Mouse (Mus musculus): ENCODE measurements around the gene Lrrc4c.

Lrrc4c gene

GRCm38 (mm10) chr2:96317387-96318299 lies at the start of gene Lrrc4c:
Lrrc4c (plus strand) TSS chr2:96318169.
- DNase-seq (ENCODE audit: low spot score): no peak

GRCm38 (mm10) chr2:96275061-96275460 lies 42.9 kb upstream of the Lrrc4c start:
- DNase-seq (ENCODE audit: low spot score): no peak

- DNase-seq (ENCODE audit: low spot score): no peak
Observed at GRCm38 (mm10) chr2:96282926-96283325, 35.0 kb upstream of the Lrrc4c start.

- DNase-seq (ENCODE audit: low spot score): no peak
Observed at GRCm38 (mm10) chr2:96287512-96287911, 30.5 kb upstream of the Lrrc4c start.

- no peak for DNase-seq (ENCODE audit: low spot score)
Observed at GRCm38 (mm10) chr2:96290541-96290940, 27.4 kb upstream of the Lrrc4c start.

- DNase-seq (ENCODE audit: low spot score): no peak
Observed at GRCm38 (mm10) chr2:96315034-96315433, 2.9 kb upstream of the Lrrc4c start.

GRCm38 (mm10) chr2:96316531-96316930 lies 1.4 kb upstream of the Lrrc4c start:
- DNase-seq (ENCODE audit: low spot score): no peak

GRCm38 (mm10) chr2:96318556-96318955 lies 587 bp downstream of the Lrrc4c start:
- no peak for DNase-seq (ENCODE audit: low spot score)

- DNase-seq (ENCODE audit: low spot score): no peak
Observed at GRCm38 (mm10) chr2:96319201-96319600, 1.2 kb downstream of the Lrrc4c start.

GRCm38 (mm10) chr2:96319649-96320048 lies 1.7 kb downstream of the Lrrc4c start:
- no peak for DNase-seq (ENCODE audit: low spot score)

GRCm38 (mm10) chr2:96334652-96335051 lies 16.7 kb downstream of the Lrrc4c start:
- DNase-seq (ENCODE audit: low spot score): no peak

GRCm38 (mm10) chr2:96337354-96337753 lies 19.4 kb downstream of the Lrrc4c start:
- no peak for DNase-seq (ENCODE audit: low spot score)

- DNase-seq (ENCODE audit: low spot score): no peak
Observed at GRCm38 (mm10) chr2:96401186-96401811, 83.3 kb downstream of the Lrrc4c start.

- no peak for DNase-seq (ENCODE audit: low spot score)
Observed at GRCm38 (mm10) chr2:96402514-96402913, 84.5 kb downstream of the Lrrc4c start.

- DNase-seq (ENCODE audit: low spot score): no peak
Observed at GRCm38 (mm10) chr2:96406856-96407255, 88.9 kb downstream of the Lrrc4c start.

GRCm38 (mm10) chr2:96411182-96411581 lies 93.2 kb downstream of the Lrrc4c start:
- no peak for DNase-seq (ENCODE audit: low spot score)

- DNase-seq (ENCODE audit: low spot score): no peak
Observed at GRCm38 (mm10) chr2:96461566-96461965, 143.6 kb downstream of the Lrrc4c start.

- no peak for DNase-seq (ENCODE audit: low spot score)
Observed at GRCm38 (mm10) chr2:96475674-96476073, 157.7 kb downstream of the Lrrc4c start.

GRCm38 (mm10) chr2:96499116-96499882 lies 181.3 kb downstream of the Lrrc4c start:
- no peak for DNase-seq (ENCODE audit: low spot score)

GRCm38 (mm10) chr2:96504140-96504539 lies 186.2 kb downstream of the Lrrc4c start:
- DNase-seq (ENCODE audit: low spot score): no peak

- no peak for DNase-seq (ENCODE audit: low spot score)
Observed at GRCm38 (mm10) chr2:96505641-96506040, 187.7 kb downstream of the Lrrc4c start.

GRCm38 (mm10) chr2:96508991-96509390 lies 191.0 kb downstream of the Lrrc4c start:
- DNase-seq (ENCODE audit: low spot score): no peak

GRCm38 (mm10) chr2:96537469-96537868 lies 219.5 kb downstream of the Lrrc4c start:
- no peak for DNase-seq (ENCODE audit: low spot score)

Measured in ovary, postnatal 14 days (tissue).